Mouse (Mus musculus): Measurements from ENCODE around the gene Vmn2r84. TPM values are rescaled to one million over a fixed set of nuclear protein-coding genes. Genes with fewer than 3 reads are reported as not detected.
"Not testable (repeated sequence)": the region's sequence is repeated elsewhere in the genome, so short reads cannot be mapped to it uniquely, and the experiment has no call there.

The Vmn2r84 gene
- not detected for total RNA-seq (2021)

- intact Hi-C loops (cut with DNase I): no loop called here
- no peak for DNase-seq (ENCODE audit: low spot score)
These were observed at the start of gene Vmn2r84 for GRCm38 (mm10) chr10:130394232-130394631. Gene Vmn2r84 (minus strand): TSS chr10:130394332.

GRCm38 (mm10) chr10:130434185-130434898 is 40.2 kb upstream of the Vmn2r84 start:
- intact Hi-C loops (cut with DNase I); DNase-seq (ENCODE audit: low spot score): not testable (repeated sequence)

- DNase-seq (ENCODE audit: low spot score); intact Hi-C loops (cut with DNase I): not testable (repeated sequence)
These were observed 35.5 kb upstream of the Vmn2r84 start, which contains the start of gene Vmn2r85 for GRCm38 (mm10) chr10:130429603-130430002. Gene Vmn2r85 (minus strand): TSS chr10:130429703.

- intact Hi-C loops (cut with DNase I); DNase-seq (ENCODE audit: low spot score): not testable (repeated sequence)
These were observed 28.2 kb upstream of the Vmn2r84 start for GRCm38 (mm10) chr10:130422368-130422767.

- no peak for DNase-seq (ENCODE audit: low spot score)
- intact Hi-C loops (cut with DNase I): no loop called here
These were observed 26.3 kb upstream of the Vmn2r84 start for GRCm38 (mm10) chr10:130420401-130420800.

- intact Hi-C loops (cut with DNase I); DNase-seq (ENCODE audit: low spot score): not testable (repeated sequence)
These were observed 25.8 kb upstream of the Vmn2r84 start for GRCm38 (mm10) chr10:130419954-130420353.

GRCm38 (mm10) chr10:130416352-130416751 is 22.2 kb upstream of the Vmn2r84 start:
- DNase-seq (ENCODE audit: low spot score); intact Hi-C loops (cut with DNase I): not testable (repeated sequence)

- intact Hi-C loops (cut with DNase I); DNase-seq (ENCODE audit: low spot score): not testable (repeated sequence)
These were observed 18.1 kb upstream of the Vmn2r84 start for GRCm38 (mm10) chr10:130412167-130412698.

GRCm38 (mm10) chr10:130375145-130375544 is 19.0 kb downstream of the Vmn2r84 start:
- intact Hi-C loops (cut with DNase I): no loop called here
- DNase-seq (ENCODE audit: low spot score): no peak

GRCm38 (mm10) chr10:130372491-130373173 is 21.5 kb downstream of the Vmn2r84 start:
- intact Hi-C loops (cut with DNase I): no loop called here
- DNase-seq (ENCODE audit: low spot score): no peak

- no peak for DNase-seq (ENCODE audit: low spot score)
- intact Hi-C loops (cut with DNase I): no loop called here
These were observed 22.5 kb downstream of the Vmn2r84 start for GRCm38 (mm10) chr10:130371644-130372043.

- DNase-seq (ENCODE audit: low spot score): no peak
- intact Hi-C loops (cut with DNase I): no loop called here
These were observed 24.0 kb downstream of the Vmn2r84 start for GRCm38 (mm10) chr10:130370005-130370682.

GRCm38 (mm10) chr10:130368384-130368783 is 25.7 kb downstream of the Vmn2r84 start:
- DNase-seq (ENCODE audit: low spot score): no peak
- intact Hi-C loops (cut with DNase I): no loop called here

- intact Hi-C loops (cut with DNase I): no loop called here
- no peak for DNase-seq (ENCODE audit: low spot score)
These were observed 29.4 kb downstream of the Vmn2r84 start for GRCm38 (mm10) chr10:130364766-130365165.

GRCm38 (mm10) chr10:130363438-130364164 is 30.5 kb downstream of the Vmn2r84 start:
- intact Hi-C loops (cut with DNase I): no loop called here

GRCm38 (mm10) chr10:130344056-130344455 is 50.1 kb downstream of the Vmn2r84 start:
- DNase-seq (ENCODE audit: low spot score): no peak
- intact Hi-C loops (cut with DNase I): no loop called here

More at GRCm38 (mm10) chr10:130363438-130364164, 30.5 kb downstream of the Vmn2r84 start:
- no peak for DNase-seq (ENCODE audit: low spot score)

GRCm38 (mm10) chr10:130340050-130340449 is 54.1 kb downstream of the Vmn2r84 start:
- not testable (repeated sequence) for DNase-seq (ENCODE audit: low spot score)

GRCm38 (mm10) chr10:130337581-130337980 is 56.6 kb downstream of the Vmn2r84 start:
- intact Hi-C loops (cut with DNase I): no loop called here
- no peak for DNase-seq (ENCODE audit: low spot score)

More at GRCm38 (mm10) chr10:130340050-130340449, 54.1 kb downstream of the Vmn2r84 start:
- intact Hi-C loops (cut with DNase I): not testable (repeated sequence)

- DNase-seq (ENCODE audit: low spot score): no peak
- intact Hi-C loops (cut with DNase I): no loop called here
These were observed 57.7 kb downstream of the Vmn2r84 start for GRCm38 (mm10) chr10:130336385-130336784.

- intact Hi-C loops (cut with DNase I): no loop called here
- DNase-seq (ENCODE audit: low spot score): no peak
These were observed 63.4 kb downstream of the Vmn2r84 start for GRCm38 (mm10) chr10:130330711-130331110.

All from heart, postnatal 25 days (tissue).